Mouse (Mus musculus) spleen, postnatal 36 days (tissue): Measurements from ENCODE around the gene Izumo2.

Source experiments
- DNase-seq, 2 experiments: peaks; one replicate each; pipeline ENCODE4 v3.0.0; 2022; ENCODE audit warnings: low spot score in 2 of 2, mixed read lengths in 1 of 2

The Izumo2 gene

DNA sequence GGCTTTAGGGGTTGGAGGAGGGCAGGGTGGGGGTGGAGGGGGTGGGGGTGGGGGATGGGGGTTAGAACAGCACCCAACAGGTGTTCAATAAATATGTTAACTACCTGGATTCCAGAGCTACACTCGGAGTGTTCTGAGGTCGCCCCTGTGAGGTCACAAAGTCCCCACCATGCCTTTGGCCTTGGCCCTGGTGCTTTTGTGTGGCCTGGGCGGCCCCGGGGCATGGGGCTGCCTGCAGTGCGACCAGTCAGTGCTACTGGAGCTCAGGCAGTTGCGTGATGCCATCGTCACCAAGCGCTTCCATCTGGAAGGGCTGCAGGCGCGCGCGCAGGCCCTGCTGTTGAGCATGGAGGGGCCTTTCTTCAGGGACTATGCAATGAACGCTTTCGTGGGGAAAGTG lies at the start of gene Izumo2:
Izumo2 (plus strand) TSS at position 169 of the 400 bp plus-strand sequence.
- DNase-seq: no peak

DNA sequence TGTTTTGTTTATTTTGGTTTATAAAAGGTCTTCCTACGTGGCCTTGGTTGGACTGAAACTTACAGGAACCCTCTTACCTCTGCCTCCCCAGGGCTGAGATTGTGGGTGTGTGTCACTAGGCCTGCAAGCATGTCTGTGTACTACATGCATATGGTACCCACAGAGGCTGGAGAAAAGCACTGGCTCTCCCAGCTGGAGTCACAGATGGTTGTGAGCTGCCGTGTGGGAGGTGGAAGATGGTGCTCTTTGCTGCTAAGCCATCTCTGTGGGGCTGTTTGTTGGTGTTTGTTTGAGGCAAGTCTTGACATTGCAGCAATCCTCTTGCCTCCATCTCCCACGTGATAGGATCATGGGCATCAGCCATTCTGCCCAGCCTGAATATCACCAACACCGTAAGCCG lies 47.3 kb upstream of the Izumo2 start:
- no peak for DNase-seq

DNA sequence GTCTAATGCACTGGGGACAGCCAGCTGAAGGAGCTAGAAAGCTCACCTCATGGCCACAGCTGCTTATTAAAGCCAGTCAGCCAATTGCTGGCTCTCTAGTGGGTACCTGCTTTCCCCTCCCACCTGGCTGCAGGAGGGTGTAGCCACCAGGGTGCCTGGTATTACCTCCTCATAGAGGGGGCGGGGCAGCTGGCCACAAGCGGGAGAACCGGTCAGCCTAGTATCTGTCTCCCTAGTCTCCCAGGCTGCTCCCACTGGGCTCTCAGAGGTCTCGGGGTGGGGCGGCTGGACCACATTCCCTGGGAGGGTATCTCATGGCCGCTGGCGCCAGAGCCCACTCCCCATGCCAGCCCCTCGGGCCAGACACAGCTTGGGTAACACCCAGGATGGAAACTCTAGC lies 46.4 kb upstream of the Izumo2 start:
- no peak for DNase-seq

DNA sequence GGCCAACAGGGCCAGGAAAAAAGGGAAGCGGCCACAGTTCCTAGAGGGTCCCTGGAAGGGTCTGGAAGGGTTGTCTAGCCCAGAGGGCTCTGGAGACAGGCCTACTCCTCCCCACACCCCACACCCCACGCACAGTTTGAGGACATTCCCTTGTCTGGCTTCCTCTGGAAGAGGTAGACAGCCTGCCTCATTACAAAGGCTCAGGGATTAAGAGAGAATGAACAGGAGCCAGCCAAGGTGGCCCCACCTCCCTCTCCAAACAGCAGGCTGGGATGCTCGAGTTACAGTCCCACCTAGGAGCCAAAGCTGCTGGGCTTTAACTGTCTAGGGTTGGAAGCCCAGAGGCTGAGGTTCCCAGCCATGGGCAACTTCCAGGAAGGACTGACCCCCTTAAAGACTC lies 46.0 kb upstream of the Izumo2 start:
- no peak for DNase-seq

DNA sequence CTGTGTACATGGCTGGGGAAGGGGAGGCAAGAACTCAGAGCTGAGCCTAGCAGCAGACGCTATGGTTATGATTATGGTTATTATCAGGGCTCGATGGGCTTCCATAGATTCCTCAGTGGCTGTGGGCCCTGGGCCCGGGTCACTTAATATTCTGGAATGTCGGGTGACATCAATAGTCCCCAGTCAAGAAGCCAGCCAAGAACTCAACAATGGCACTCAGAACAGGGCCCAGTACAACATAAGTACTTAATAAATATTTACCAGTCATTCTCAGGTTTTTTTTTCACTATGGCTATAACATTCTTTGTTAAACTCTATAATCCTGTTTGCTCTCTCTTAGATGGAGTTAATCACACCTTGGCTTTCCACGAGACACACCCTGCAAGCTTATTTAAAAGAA lies 45.0 kb upstream of the Izumo2 start:
- no peak for DNase-seq

DNA sequence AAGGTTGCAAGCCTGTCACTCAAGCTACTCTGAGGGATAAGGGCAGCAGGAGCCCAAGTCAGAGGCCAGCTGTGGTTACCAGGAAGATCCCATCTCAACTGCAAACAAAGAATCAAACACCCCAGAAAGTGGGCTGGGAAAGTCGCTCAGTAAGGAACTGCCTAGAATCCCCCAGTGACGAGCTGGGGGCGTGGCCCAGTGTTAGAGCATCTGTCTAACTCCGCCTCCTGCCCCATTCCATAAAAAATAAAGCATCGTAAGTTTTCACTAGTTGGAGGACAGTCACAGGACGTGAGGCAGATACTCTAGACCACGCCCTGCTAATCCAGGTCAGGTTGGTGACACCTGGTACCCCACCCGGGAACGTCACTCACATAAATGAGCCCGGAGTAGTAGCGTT lies 43.8 kb upstream of the Izumo2 start:
- no peak for DNase-seq

DNA sequence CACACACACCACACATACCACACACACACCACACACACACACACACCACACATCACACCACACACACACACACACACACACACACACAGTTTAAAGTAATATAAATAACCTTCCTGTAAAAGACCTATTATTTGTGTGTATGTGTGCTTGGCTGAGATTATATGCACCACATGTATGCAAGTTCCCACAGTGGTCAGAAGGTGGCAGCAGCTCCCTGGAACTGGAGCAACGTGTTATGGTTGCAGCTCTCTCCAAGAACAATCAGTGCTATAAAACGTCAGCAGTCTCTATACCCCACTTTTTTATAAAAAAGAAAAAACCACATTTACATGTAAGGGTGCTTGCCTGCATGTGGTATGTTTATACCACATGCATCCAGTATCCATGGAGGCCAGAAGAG lies 42.1 kb upstream of the Izumo2 start:
- no peak for DNase-seq

DNA sequence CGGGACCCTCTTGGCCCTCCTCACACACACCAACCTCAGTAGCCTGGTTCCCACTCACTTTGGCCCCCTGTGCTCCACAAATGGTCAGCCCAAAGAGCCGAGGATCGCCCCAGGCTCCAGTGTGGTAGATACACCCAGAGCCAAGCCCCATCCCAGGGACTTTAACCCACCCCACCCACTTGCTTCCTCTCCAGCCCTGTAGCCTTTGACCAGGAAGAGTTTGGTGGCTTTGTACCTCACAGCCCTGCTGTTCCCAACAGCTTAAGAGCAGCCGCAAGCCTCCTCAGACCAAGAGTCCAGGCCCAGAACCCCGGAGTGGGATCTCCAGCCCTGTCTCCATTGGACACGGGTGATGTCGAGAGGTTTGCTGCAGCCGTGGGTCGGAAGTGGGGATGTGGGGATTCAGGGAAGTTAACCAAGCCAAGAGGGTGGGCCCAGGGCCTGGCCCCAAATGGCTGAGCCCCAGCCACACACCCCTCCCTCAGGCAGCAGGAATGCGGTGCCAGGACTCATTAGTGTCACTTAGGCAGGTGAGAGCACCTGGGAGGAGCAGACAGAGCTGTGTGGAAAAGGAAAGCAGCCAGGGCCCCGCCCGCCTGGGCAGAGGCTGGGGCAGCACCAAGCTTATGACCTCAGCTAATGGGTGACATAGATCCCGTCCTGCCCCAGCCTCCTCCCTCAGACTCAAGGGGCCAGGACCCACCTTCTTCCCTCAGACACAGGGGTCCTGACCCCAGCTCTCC lies 40.4 kb upstream of the Izumo2 start:
- no peak for DNase-seq

DNA sequence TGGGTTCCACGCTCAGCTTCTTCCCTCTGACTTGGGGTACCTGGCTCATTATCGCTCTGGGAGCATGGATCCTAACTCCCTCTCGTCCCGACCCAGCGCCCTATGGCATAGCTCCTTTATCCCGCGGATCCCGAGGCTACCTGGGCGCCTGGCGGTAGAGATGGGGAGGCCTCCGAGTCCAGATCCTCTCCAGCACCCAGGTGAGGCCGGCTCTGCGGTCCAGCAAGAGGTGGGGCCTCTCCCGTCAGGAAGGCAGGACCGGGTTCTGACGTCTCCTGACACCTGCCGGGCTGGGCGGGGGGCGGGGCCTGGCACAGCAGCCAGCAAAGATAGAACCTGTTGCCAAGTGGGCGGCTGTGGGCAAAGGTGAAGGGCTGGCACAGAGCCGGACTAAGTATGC lies 39.4 kb upstream of the Izumo2 start:
- DNase-seq: no peak

DNA sequence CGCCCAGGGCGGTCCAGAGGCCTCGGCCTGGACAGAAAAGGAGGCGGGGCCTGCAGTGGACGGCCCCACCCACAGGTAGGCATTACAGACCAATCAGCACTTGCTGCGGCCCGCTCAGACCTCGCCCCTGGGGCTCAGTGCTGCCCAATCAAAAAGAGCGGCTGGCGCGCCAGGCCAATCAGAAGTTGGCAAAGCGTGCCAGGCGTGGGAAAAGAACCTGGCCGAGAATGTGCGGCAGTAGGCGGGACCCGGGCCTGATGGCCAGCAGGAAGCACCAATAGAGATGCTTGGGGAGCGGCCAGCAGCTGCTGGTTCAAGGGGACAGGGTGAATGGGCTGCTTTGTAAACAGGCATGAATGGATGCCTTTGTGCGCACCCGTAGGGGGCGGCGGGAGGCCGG lies 37.7 kb upstream of the Izumo2 start, which contains the start of gene Myh14:
Myh14 (minus strand) TSS at position 41 of the 400 bp plus-strand sequence.
- DNase-seq: peak; percentile 41 to 46

DNA sequence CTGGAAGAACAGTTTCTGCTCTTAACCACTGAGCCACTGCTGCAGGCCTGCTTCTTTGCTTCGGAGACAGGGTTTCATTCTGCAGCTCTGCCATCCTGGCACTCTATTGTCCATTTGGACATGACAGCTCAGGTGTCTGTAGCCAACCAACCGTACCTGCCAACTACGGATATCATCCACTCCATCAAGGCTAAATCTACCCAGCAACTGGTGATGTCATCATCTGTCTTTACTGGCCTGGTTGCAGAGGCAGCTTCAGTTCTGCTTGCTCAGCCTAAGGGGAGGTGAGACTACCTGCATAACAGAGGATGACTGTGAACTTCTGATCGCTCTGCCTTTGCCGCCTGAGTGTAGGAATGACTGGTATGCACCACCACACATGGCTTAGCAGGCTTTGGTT lies 36.3 kb upstream of the Izumo2 start:
- DNase-seq: no peak

DNA sequence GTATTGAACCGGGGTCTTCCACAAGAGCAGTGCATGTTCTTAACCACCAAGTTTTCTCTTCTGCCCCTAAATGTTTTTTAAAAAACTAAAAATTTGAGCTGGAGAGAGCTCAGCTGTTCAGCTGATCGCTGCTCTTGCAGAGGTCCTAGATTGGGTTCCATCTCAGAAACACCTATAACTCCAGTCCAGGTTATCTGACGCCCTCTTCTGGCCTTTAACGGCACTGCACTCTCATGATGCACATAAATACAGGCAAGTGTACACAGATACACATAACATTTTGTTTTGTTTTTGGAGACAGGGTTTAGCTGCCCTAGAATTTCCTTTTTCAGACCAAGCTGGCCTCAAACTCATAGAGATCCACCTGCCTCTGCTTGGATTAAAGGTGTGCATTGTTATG lies 34.0 kb upstream of the Izumo2 start:
- no peak for DNase-seq

DNA sequence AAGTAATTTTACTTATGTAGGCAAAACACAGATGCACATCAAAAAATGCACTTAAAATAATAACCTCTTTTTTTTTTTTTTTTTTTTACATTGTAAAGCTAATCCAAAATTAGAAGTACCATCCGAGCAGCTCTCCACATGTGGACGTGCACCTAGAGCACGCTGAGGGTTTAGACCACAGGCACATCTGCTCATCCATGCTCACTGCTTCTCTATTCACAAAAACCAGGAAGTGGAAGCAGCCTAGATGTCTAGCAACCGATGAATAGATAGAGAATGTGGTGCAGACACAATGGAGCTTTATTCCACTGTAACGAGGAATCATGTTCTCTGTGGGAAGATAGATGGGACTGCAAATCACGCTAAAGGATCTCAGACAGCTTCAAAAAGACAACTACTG lies 33.4 kb upstream of the Izumo2 start:
- DNase-seq: no peak

DNA sequence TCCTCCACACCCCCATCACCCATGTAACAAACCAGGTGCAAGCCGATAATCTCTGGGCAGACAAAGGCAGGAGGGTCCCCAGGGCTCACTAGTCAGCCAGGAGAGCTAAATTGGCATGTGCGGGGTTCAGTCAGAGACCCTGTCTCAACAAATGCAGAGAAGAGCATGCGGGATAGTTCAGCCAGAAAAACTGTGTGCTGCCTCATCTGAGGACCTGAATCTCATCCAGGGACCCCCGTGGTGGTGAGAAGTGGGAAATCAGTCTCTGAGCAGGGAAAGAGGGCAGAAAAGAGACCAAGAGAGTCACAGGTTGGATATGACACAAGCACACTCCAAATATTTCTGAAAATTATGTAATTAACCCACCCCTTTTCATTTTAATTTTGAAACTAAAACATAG lies 32.4 kb upstream of the Izumo2 start:
- DNase-seq: no peak

DNA sequence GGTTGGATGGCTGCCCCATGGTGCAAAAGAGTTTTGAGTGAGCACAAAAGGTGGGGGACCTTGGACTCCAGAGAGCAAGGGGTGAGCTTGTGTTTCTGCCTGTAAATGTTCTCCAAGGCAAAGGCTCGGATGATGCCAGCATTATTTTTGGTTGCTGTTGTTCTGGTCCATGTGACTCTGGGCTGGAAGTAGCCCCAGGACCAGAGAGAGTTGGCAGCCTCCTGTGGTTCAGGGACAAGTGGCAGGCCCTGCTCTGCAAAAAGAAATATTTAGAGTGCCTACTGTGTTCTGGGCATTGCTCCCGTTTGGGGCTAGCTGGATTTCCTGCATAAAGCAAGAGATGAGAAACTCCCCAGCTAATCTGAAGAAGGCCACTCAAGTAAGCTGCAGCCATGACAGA lies 31.9 kb upstream of the Izumo2 start:
- DNase-seq: no peak

DNA sequence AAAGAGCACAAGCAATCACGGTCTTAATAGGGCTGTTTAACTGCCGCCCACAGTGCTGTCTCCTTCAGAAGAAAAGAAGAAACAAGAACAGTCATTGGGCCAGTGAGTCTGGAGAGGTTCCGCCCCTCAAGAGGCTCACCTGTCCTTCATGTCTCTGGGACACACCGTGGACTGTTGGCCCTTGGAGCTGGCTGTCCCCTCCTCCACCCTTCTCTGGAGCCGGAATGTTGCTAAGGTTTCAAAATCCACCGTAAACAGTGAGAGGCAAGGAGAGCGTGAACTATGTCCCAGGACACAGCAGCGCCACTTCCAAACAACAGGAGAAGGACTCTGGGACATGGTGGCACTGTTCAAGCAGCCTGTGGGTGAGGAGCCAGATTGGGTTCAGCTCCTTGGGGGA lies 24.9 kb upstream of the Izumo2 start:
- no peak for DNase-seq

DNA sequence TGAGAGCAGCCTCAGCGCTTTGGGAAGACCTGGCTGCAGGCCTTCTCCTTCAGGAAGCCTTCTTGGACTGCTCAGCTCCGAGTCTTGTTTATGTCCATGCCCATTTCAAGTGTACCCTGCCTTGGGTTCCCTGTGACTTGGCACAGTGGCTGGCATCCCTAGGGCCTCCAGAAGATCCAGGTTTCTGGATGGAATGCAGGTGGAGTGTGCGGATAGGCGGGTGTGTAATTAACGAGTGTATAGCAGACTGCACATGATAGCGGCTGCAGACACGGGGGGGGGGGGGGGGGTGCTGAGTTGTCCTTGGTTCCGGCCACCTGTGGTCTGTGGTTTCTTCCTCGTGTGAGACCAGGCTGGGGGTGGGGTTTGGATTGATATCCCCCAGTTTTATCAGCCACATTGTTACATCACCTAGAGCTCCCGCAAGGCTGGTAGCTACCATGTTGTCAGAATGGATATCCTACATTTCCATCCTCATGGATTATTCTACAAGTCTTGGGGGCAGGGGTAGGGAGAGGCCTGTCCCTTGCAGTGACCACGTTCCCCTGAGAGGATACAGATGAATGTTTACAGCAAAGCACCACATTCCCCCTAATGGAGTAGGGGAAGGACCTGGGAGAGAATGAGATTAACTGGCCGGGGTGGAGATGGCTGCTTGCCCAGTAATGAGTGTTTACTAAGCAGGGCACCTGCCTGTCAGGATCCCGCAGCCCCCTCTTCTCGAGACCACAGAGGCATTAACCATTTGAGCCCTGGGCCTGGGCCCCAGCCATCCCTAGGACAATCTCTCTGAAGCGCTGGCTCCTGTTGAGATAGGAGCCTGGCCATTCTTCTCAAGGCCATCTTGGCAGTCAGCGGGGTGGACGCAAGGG lies 22.8 kb upstream of the Izumo2 start:
- DNase-seq: no peak

DNA sequence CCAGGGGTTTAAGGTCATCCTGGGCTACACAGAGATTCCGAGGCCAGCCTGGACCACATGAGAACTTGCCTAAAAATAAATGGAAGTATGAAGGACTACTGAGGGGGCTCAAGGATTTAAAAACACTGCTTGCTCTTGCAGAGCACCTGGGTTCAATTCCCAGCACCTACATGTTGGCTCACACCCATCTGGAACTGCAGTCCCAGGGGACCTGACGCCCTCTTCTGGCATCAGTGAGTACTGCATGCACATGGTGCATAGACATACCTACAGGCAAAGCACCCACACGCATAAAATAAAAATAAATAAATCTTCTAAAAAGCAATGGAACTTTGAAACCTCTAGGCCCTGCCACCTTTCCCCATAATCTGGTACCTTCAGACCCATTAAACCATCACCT lies 19.7 kb upstream of the Izumo2 start:
- no peak for DNase-seq

DNA sequence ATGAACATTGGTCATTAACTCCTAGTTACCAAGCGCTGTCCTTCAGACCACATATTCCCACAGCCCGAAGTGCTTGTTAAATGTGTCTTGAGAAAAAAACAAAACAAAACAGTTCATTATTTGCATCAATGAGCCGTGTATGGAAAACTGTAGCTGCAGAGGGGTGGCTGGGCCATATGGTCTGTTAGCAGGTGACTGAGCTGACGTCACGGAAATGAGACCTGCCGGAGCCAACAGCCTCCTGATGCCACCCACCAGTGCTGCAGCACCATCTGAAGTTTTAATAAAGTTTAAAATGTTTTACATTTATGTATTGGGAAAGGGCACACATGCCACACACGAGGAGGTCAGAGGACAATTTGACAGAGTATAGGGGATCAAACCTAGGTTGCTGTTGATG lies 19.2 kb upstream of the Izumo2 start:
- DNase-seq: no peak

DNA sequence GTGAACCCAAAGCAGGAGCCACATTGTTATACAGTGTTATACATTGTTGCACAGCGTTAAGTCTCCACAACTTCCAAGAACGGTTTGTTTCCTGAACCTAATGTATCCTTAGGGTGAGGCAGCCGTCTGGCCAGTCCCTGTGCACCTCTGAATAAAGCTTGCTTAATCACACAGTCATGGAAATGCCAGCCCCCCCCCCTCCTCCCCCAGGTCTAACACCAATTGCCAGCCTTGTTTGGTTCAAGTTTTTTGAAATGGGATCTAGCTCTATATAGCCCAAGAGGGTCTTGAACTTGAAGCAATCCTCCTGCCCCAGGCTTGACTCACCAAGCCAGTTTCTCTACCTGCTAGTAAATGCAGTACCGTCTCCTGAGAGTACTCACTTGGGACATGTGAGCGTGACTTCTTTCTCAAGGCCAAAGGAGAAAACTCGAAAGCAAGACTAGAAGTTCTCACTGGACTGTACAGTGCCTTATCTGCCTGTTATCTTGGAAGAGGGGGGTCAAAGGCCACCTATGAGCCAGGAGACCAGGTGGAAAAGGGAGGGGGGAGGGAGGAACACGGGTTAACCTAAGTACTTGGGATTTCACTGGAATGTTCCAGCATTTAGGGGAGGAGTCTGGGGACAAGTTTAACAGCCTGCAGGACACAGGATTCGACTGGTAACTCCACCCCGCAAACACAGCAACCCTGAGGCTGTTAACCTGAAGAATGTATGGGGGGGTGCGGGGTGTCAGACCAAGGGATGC lies 14.9 kb upstream of the Izumo2 start:
- DNase-seq: no peak

DNA sequence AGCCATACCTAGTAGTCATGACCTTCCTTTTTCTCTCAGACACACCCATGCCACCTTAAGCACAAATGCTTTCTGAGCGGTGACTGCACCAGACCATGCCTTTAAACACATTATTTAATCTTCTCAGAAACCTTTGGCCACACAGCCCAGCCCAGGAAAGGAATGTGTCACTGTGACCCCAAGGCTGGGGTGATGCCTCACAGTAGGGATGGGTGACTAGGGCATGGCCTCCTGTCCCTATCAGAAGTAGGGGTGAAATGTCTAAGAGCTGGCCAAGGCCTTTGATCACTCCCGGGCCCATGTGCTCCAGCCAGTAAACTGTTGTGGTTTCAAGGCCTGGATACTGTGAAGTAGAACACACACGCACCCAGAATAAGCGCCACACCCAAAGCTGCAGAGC lies 13.3 kb upstream of the Izumo2 start:
- no peak for DNase-seq

DNA sequence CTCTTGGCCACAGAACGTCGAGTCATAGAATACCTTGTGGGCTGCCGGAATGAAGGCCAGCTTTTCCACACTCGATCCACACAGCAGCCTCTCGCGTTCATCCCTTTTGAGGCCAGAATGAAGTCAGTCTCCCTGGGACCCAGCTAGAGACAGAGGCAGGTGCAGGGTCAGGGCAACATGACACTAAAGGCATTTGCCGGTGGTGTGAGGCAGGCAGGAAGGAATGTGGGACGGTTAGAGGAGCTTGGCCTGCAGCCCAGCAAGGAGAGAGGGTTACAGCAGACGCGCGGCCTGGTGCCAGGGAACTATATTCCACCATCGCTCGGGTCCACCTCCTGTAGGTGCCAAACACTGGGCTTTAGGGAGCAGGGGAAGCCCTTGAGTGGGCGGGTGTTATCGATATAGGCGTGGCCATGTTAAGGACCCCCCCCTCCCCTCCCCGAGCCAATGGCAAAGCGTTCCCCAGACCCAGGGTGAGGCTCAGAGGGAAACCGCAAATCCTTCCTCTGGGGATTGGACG lies 11.3 kb upstream of the Izumo2 start:
- DNase-seq: no peak
